Mouse (Mus musculus) bone marrow macrophage, adult 2 months (primary cell): ENCODE results near the gene Dnajc1. TPM values are rescaled to one million over a fixed set of nuclear protein-coding genes. Genes with fewer than 3 reads are reported as not detected.

Experiments
- H3K27ac ChIP-seq: 2 replicates; pipeline ENCODE4 v1.5.1; 2012; ENCODE audit warnings: low read depth, low read length; ENCODE audit not compliant: insufficient read depth
- H3K4me1 ChIP-seq: 2 replicates; pipeline ENCODE4 v1.6.1; 2012; ENCODE audit warnings: low read length; ENCODE audit not compliant: control insufficient read depth, insufficient read depth
- H3K4me3 ChIP-seq: 2 replicates; pipeline ENCODE4 v1.5.1; 2012; ENCODE audit warnings: mild to moderate bottlenecking, low read length, moderate library complexity; ENCODE audit not compliant: insufficient read depth
- CTCF ChIP-seq: IDR thresholded peaks from 2 replicates; pipeline ENCODE4 v1.5.1; 2012; ENCODE audit warnings: low read depth, mild to moderate bottlenecking, low read length, moderate library complexity
- POLR2A ChIP-seq: IDR thresholded peaks from 2 replicates; pipeline ENCODE4 v1.6.1; 2012; ENCODE audit warnings: mild to moderate bottlenecking, low read depth, low read length, borderline replicate concordance
- polyA plus RNA-seq: library from polyadenylated mRNA; stranded (reverse); fragments of >200 nt; gene quantifications from 2 replicates; pipeline ENCODE4 v1.2.4, GENCODE M21; 2012; ENCODE audit not compliant: missing spikeins, insufficient read depth, insufficient read length

The Dnajc1 gene
- polyA plus RNA-seq, 1 experiment = 19.5 TPM

DNA sequence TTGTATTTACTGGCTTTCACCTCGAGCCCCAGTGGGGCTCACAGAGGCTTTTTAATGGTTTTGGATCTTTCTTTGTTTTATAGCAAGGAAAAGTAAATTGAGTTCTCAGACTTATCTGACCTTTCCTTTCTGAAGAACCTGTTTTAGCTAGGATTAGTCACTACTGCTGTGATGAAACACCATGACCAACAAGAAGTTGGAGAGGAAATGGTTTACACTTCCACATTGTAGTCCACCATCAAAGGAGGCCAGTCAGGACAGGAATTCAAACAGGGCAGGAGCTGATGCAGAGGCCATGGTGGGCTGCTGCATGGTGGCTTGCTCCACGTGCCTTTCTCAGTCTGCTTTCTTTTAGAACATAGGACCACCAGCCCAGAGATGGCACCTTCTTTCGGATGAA lies 216.4 kb downstream of the Dnajc1 start:
- H3K27ac ChIP-seq = no peak overlapping the region
- no peak for TF ChIP-seq CTCF
- TF ChIP-seq POLR2A = no peak
- no peak overlapping the region for H3K4me3 ChIP-seq
- H3K4me1 ChIP-seq = peaks cover 11% of the 10 kb centered on the region

DNA sequence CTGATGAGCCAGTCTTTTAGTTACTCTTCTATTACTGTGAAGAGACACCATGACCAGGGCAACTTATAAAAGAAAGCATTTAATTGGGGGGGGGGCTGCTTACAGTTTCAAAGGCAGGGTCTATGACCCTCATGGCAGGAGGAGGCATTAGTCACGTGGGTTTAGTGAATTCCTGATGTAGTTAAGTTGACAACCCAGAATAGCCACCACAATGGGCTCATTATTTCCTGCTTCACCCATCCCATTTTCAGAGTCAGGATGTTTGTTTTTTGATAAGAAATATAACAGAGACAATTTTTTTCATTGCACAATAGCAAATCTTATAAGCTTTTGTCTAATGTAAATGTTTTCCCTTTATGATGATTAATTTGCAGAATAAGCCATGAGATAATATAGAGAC lies 217.4 kb downstream of the Dnajc1 start:
- TF ChIP-seq CTCF = no peak
- TF ChIP-seq POLR2A = no peak
- H3K4me1 ChIP-seq = peaks cover 11% of the 10 kb centered on the region
- no peak overlapping the region for H3K27ac ChIP-seq
- H3K4me3 ChIP-seq = no peak overlapping the region

- H3K27ac ChIP-seq = no peak overlapping the region
- H3K4me1 ChIP-seq = peaks cover 6% of the 10 kb centered on the region
- no peak overlapping the region for H3K4me3 ChIP-seq
- TF ChIP-seq CTCF (no peak), POLR2A (no peak)
Measured at GRCm38 (mm10) chr2:18169174-18169948, 223.3 kb downstream of the Dnajc1 start.

DNA sequence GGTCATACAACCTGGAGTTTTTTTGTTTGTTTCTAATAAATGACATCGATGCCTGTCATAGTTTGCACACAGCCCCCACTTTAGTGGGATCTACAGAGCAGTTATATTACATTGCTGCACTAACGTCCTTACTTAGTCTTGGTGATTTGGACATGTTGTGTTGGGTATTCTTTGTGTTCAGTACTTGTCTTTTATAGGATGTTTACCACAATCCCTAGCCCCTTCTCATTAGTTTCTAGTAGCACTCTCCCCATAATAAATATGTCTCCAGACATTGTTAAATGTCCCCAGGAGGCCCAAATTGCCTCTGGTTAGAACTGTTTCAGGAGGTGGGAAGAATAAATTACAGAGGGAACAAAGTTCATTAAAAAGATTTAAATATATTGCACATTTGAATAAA lies 227.1 kb downstream of the Dnajc1 start:
- Histone ChIP-seq H3K27ac (no peak overlapping the region), H3K4me3 (no peak overlapping the region), H3K4me1 (peaks cover 6% of the 10 kb centered on the region)
- TF ChIP-seq CTCF (no peak), POLR2A (no peak)

- no peak for TF ChIP-seq POLR2A
- no peak for TF ChIP-seq CTCF
Measured at GRCm38 (mm10) chr2:18160992-18161391, 231.6 kb downstream of the Dnajc1 start.

DNA sequence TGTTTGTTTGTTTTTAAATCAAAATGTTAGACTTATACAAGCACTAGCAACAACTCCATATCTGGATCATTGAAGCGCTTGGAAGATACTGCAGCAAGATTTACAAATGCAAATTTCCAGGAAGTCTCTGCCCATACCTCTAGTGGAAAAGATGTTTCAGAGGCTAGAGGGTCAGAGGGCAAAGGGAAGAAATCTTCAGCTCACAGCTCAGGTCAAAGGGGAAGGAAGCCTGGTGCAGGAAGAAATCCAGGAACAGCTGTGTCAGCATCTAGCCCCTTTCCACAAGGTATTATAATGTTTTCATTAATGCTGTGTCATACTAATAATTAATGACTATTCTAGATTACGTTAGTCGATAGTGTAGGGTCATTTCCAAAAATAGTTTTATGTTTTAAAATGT lies 233.2 kb downstream of the Dnajc1 start:
- TF ChIP-seq POLR2A = no peak
- TF ChIP-seq CTCF = no peak
- no peak overlapping the region for H3K27ac ChIP-seq
- H3K4me1 ChIP-seq = peaks cover 10% of the 10 kb centered on the region
- H3K4me3 ChIP-seq = no peak overlapping the region

More at GRCm38 (mm10) chr2:18160992-18161391, 231.6 kb downstream of the Dnajc1 start:
- no peak overlapping the region for H3K27ac ChIP-seq
- peaks cover 10% of the 10 kb centered on the region for H3K4me1 ChIP-seq
- no peak overlapping the region for H3K4me3 ChIP-seq

DNA sequence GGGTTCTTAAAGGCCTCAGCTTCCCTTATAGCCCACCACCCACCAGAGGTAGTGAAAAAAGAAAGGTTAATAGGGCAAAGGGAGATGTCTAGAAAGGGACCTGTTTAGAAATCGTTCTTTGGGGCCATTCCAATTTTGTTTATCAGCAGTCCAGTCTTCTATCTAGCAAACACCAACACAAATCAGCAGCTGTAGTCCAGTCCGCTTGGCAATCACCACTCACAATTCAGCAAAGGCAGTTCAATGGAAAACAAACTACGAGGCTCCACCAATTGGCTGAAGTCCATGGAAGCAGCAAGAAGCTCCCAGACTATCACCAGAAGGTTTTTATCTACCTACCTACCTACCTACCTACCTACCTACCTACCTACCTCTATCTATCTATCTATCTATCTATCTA lies 236.5 kb downstream of the Dnajc1 start:
- TF ChIP-seq CTCF = no peak
- TF ChIP-seq POLR2A = no peak
- H3K27ac ChIP-seq = no peak overlapping the region
- peaks cover 10% of the 10 kb centered on the region for H3K4me1 ChIP-seq
- H3K4me3 ChIP-seq = no peak overlapping the region
